Comparison of ENCODE assay signal across 8 mouse cellular contexts in genomic region chr8:86623911-86624731, GRCm38 (mm10). TPM values are rescaled to one million over a fixed set of nuclear protein-coding genes. Genes with fewer than 3 reads are reported as not detected.
DNase-seq lines count a peak whose midpoint lies in the region; ATAC-seq lines count a peak whose summit lies in the region.

Gene Lonp2 (plus strand): TSS chr8:86624043.

- peak within 1 kb of the TSS; percentile 68 for H3K9ac ChIP-seq in forebrain, embryonic 11.5 days (ENCODE audit: low read length)
- peak within 1 kb of the TSS; percentile 93 for H3K9ac ChIP-seq in heart, embryonic 16.5 days (ENCODE audit: low read length)
- peak within 1 kb of the TSS; percentile 78 for H3K9ac ChIP-seq in liver, embryonic 15.5 days
- H3K9ac ChIP-seq in neural tube, embryonic 12.5 days, result peak within 1 kb of the TSS; percentile 77

- no peaks in the 10 kb centered on the region for H3K9me3 ChIP-seq in forebrain, embryonic 11.5 days (ENCODE audit: control insufficient read depth, low read length)
- H3K9me3 ChIP-seq in heart, embryonic 16.5 days (replicated peaks; ENCODE audit: control insufficient read depth, low read length), result no peaks in the 10 kb centered on the region
- H3K9me3 ChIP-seq in liver, embryonic 15.5 days (replicated peaks), result no peaks in the 10 kb centered on the region
- H3K9me3 ChIP-seq in neural tube, embryonic 12.5 days, result no peaks in the 10 kb centered on the region

- peak; percentile 99 for ATAC-seq in forebrain, embryonic 11.5 days (replicated peaks; ENCODE audit: low FRiP score)
- peak; percentile 100 for ATAC-seq in heart, embryonic 16.5 days (replicated peaks; ENCODE audit: extremely low read depth, insufficient read depth, low FRiP score)
- peak; percentile 97 for ATAC-seq in liver, embryonic 15.5 days (ENCODE audit: insufficient read depth)
- ATAC-seq in neural tube, embryonic 12.5 days (ENCODE audit: low FRiP score, low read depth), result peak; percentile 99

- peak; percentile 91 to 92 for DNase-seq in CD8-positive naive resting alpha-beta T cell, adult 2 months (ENCODE audit: low read depth in 2 of 2, low spot score in 2 of 2)
- DNase-seq in c-Kit-positive CD71-negative TER-119-negative erythroid progenitor cells, embryonic 14.5 days (ENCODE audit: low read depth), result peak; percentile 90
- peak; percentile 99 for DNase-seq in forebrain, embryonic 11.5 days (ENCODE audit: low spot score)
- DNase-seq in kidney, postnatal 36 days, result peak; percentile 99 to 100
- DNase-seq in telencephalon, adult 2 months (ENCODE audit: low read depth, low spot score), result peak; percentile 94

- H3K4me2 ChIP-seq in forebrain, embryonic 11.5 days (ENCODE audit: low read depth, low read length, severe bottlenecking), result peak within 1 kb of the TSS; percentile 88
- H3K4me2 ChIP-seq in heart, embryonic 16.5 days (ENCODE audit: low read depth, low read length), result peak within 1 kb of the TSS; percentile 77
- peak within 1 kb of the TSS; percentile 95 for H3K4me2 ChIP-seq in liver, embryonic 15.5 days
- peak within 1 kb of the TSS; percentile 87 for H3K4me2 ChIP-seq in neural tube, embryonic 12.5 days (replicated peaks)

- no peaks in the 10 kb centered on the region for H3K27me3 ChIP-seq in forebrain, embryonic 11.5 days (ENCODE audit: control insufficient read depth, insufficient read depth, low read length)
- no peaks in the 10 kb centered on the region for H3K27me3 ChIP-seq in heart, embryonic 16.5 days (ENCODE audit: control insufficient read depth, insufficient read depth, low read length)
- H3K27me3 ChIP-seq in liver, embryonic 15.5 days, result no peaks in the 10 kb centered on the region
- H3K27me3 ChIP-seq in neural tube, embryonic 12.5 days (replicated peaks), result no peaks in the 10 kb centered on the region

- peaks cover 4% of the 10 kb centered on the region for H3K4me1 ChIP-seq in forebrain, embryonic 11.5 days (replicated peaks; ENCODE audit: control insufficient read depth, insufficient read depth, low read length)
- peaks cover 19% of the 10 kb centered on the region for H3K4me1 ChIP-seq in heart, embryonic 16.5 days (ENCODE audit: control insufficient read depth, insufficient read depth, low read length)
- H3K4me1 ChIP-seq in liver, embryonic 15.5 days (replicated peaks), result peaks cover 28% of the 10 kb centered on the region
- H3K4me1 ChIP-seq in neural tube, embryonic 12.5 days, result peaks cover 8% of the 10 kb centered on the region

- H3K36me3 ChIP-seq in forebrain, embryonic 11.5 days (ENCODE audit: control insufficient read depth, insufficient read depth, low read length), result no peaks in the 10 kb centered on the region
- H3K36me3 ChIP-seq in heart, embryonic 16.5 days (ENCODE audit: control insufficient read depth, insufficient read depth), result no peaks in the 10 kb centered on the region
- no peaks in the 10 kb centered on the region for H3K36me3 ChIP-seq in liver, embryonic 15.5 days (replicated peaks)
- H3K36me3 ChIP-seq in neural tube, embryonic 12.5 days, result no peaks in the 10 kb centered on the region

- WGBS in forebrain, embryonic 11.5 days, result under 1% methylated on average over 62 of the region's 62 CpGs
- WGBS in heart, embryonic 16.5 days, result under 1% methylated on average over 62 of the region's 62 CpGs
- WGBS in liver, embryonic 15.5 days (ENCODE audit: insufficient replicate concordance), result under 1% methylated on average over 62 of the region's 62 CpGs
- WGBS in neural tube, embryonic 12.5 days, result under 1% methylated on average over 62 of the region's 62 CpGs

- peak within 1 kb of the TSS; percentile 77 for H3K4me3 ChIP-seq in forebrain, embryonic 11.5 days (ENCODE audit: low read depth, low read length)
- peak within 1 kb of the TSS; percentile 98 for H3K4me3 ChIP-seq in heart, embryonic 16.5 days (ENCODE audit: low read length)
- H3K4me3 ChIP-seq in liver, embryonic 15.5 days (replicated peaks), result peak within 1 kb of the TSS; percentile 86
- peak within 1 kb of the TSS; percentile 74 for H3K4me3 ChIP-seq in neural tube, embryonic 12.5 days

- peak within 1 kb of the TSS; percentile 18; the same call in 1 of the 2 replicates for H3K27ac ChIP-seq in forebrain, embryonic 11.5 days (ENCODE audit: low read depth, low read length)
- H3K27ac ChIP-seq in heart, embryonic 16.5 days (ENCODE audit: low read length), result peak within 1 kb of the TSS; percentile 85
- peak within 1 kb of the TSS; percentile 84 for H3K27ac ChIP-seq in liver, embryonic 15.5 days (replicated peaks)
- no peak within 1 kb of the TSS; the same call in 1 of the 2 replicates for H3K27ac ChIP-seq in neural tube, embryonic 12.5 days

RNA-seq across cellular contexts. Expression of gene Lonp2, which starts in this region (rescaled TPM):
- 55.5 and 57.1 TPM in 2 replicates for polyA plus RNA-seq in forebrain, embryonic 11.5 days (2014; fragmentation: Nextera tagmentation; extraction: Ambion mirVana)
- 67.0 and 71.9 TPM in 2 replicates for polyA plus RNA-seq in heart, embryonic 16.5 days (2015; fragmentation: Nextera tagmentation; extraction: Ambion mirVana)
- 36.5 and 38.7 TPM in 2 replicates for polyA plus RNA-seq in liver, embryonic 15.5 days (2015; fragmentation: Nextera tagmentation; extraction: Ambion mirVana)
- polyA plus RNA-seq in neural tube, embryonic 12.5 days (2016; fragmentation: Nextera tagmentation; extraction: Ambion mirVana), result 93.0 and 93.1 TPM in 2 replicates
